Mouse (Mus musculus): ENCODE measurements around the gene Ucp2. TPM values are rescaled to one million over a fixed set of nuclear protein-coding genes. Genes with fewer than 3 reads are reported as not detected.

Ucp2 gene
- total and polyA plus RNA-seq, 2 experiments from 2014 or later: 234 to 342 TPM

- DNase-seq (ENCODE audit: low spot score) (no peak), ATAC-seq (ENCODE audit: insufficient read depth, low read depth) (no peak)
- Histone ChIP-seq H3K36me3 (replicated peaks; ENCODE audit: control insufficient read depth, insufficient read depth, low read length) (peaks cover 40% of the 10 kb centered on the region), H3K9me3 (replicated peaks; ENCODE audit: control insufficient read depth, low read length) (no peaks in the 10 kb centered on the region), H3K27ac (ENCODE audit: low read depth) (no peak overlapping the region), H3K9ac (replicated peaks; ENCODE audit: low read depth, low read length) (no peak overlapping the region), H3K27me3 (ENCODE audit: control insufficient read depth, insufficient read depth, low read length) (no peaks in the 10 kb centered on the region), H3K4me1 (ENCODE audit: control insufficient read depth, insufficient read depth) (peaks cover 23% of the 10 kb centered on the region), H3K4me2 (ENCODE audit: low read depth, low read length) (no peak overlapping the region), H3K4me3 (ENCODE audit: low read depth, low read length) (no peak overlapping the region)
- 82% methylated on average over 3 of the region's 3 CpGs for WGBS
- TF ChIP-seq CTCF (IDR thresholded peaks at IDR 0.05; ENCODE audit: low read depth) (no peak), EP300 (IDR thresholded peaks at IDR 0.05; ENCODE audit: low read depth) (no peak)
Observed at GRCm38 (mm10) chr7:100459862-100460261, 33.3 kb upstream of the Ucp2 start.

- peak overlapping the region; percentile 45; the same call in 1 of the 2 replicates for H3K27ac ChIP-seq (ENCODE audit: low read depth)
- no peak for DNase-seq (ENCODE audit: low spot score)
- peaks cover 37% of the 10 kb centered on the region for H3K4me1 ChIP-seq (ENCODE audit: control insufficient read depth, insufficient read depth)
- H3K27me3 ChIP-seq (ENCODE audit: control insufficient read depth, insufficient read depth, low read length): no peaks in the 10 kb centered on the region
- 33% methylated on average over 6 of the region's 6 CpGs for WGBS
- H3K36me3 ChIP-seq (replicated peaks; ENCODE audit: control insufficient read depth, insufficient read depth, low read length): peaks cover 24% of the 10 kb centered on the region
- no peaks in the 10 kb centered on the region for H3K9me3 ChIP-seq (replicated peaks; ENCODE audit: control insufficient read depth, low read length)
- ATAC-seq (ENCODE audit: insufficient read depth, low read depth): no peak; the same call in 1 of the 2 replicates
- no peak overlapping the region for H3K9ac ChIP-seq (replicated peaks; ENCODE audit: low read depth, low read length)
- no peak overlapping the region for H3K4me3 ChIP-seq (ENCODE audit: low read depth, low read length)
- H3K4me2 ChIP-seq (ENCODE audit: low read depth, low read length): no peak overlapping the region
- TF ChIP-seq CTCF (IDR thresholded peaks at IDR 0.05; ENCODE audit: low read depth) (no peak), EP300 (IDR thresholded peaks at IDR 0.05; ENCODE audit: low read depth) (peak; percentile 89)
Observed at GRCm38 (mm10) chr7:100461621-100462151, 31.5 kb upstream of the Ucp2 start.

GRCm38 (mm10) chr7:100463194-100463593 lies 29.9 kb upstream of the Ucp2 start:
- peaks cover 17% of the 10 kb centered on the region; the same call in 1 of the 2 replicates for H3K36me3 ChIP-seq (replicated peaks; ENCODE audit: control insufficient read depth, insufficient read depth, low read length)
- no peak overlapping the region for H3K27ac ChIP-seq (ENCODE audit: low read depth)
- H3K27me3 ChIP-seq (ENCODE audit: control insufficient read depth, insufficient read depth, low read length): no peaks in the 10 kb centered on the region
- no peak overlapping the region for H3K9ac ChIP-seq (replicated peaks; ENCODE audit: low read depth, low read length)
- TF ChIP-seq CTCF (IDR thresholded peaks at IDR 0.05; ENCODE audit: low read depth): no peak
- TF ChIP-seq EP300 (IDR thresholded peaks at IDR 0.05; ENCODE audit: low read depth): no peak
- ATAC-seq (ENCODE audit: insufficient read depth, low read depth) (no peak), DNase-seq (ENCODE audit: low spot score) (no peak)
- no peak overlapping the region for H3K4me2 ChIP-seq (ENCODE audit: low read depth, low read length)
- H3K4me1 ChIP-seq (ENCODE audit: control insufficient read depth, insufficient read depth): peaks cover 41% of the 10 kb centered on the region
- no peaks in the 10 kb centered on the region for H3K9me3 ChIP-seq (replicated peaks; ENCODE audit: control insufficient read depth, low read length)
- WGBS: 76% methylated on average over 9 of the region's 9 CpGs
- H3K4me3 ChIP-seq (ENCODE audit: low read depth, low read length): no peak overlapping the region

GRCm38 (mm10) chr7:100463757-100464156 lies 29.4 kb upstream of the Ucp2 start:
- H3K27ac ChIP-seq (ENCODE audit: low read depth): no peak overlapping the region
- TF ChIP-seq CTCF (IDR thresholded peaks at IDR 0.05; ENCODE audit: low read depth): no peak
- TF ChIP-seq EP300 (IDR thresholded peaks at IDR 0.05; ENCODE audit: low read depth): no peak

GRCm38 (mm10) chr7:100464248-100464647 lies 28.9 kb upstream of the Ucp2 start:
- H3K27ac ChIP-seq (ENCODE audit: low read depth): no peak overlapping the region
- no peaks in the 10 kb centered on the region for H3K9me3 ChIP-seq (replicated peaks; ENCODE audit: control insufficient read depth, low read length)

More at GRCm38 (mm10) chr7:100463757-100464156, 29.4 kb upstream of the Ucp2 start:
- Histone ChIP-seq H3K9ac (replicated peaks; ENCODE audit: low read depth, low read length) (no peak overlapping the region), H3K36me3 (replicated peaks; ENCODE audit: control insufficient read depth, insufficient read depth, low read length) (peaks cover 17% of the 10 kb centered on the region; the same call in 1 of the 2 replicates), H3K27me3 (ENCODE audit: control insufficient read depth, insufficient read depth, low read length) (no peaks in the 10 kb centered on the region), H3K4me3 (ENCODE audit: low read depth, low read length) (no peak overlapping the region), H3K9me3 (replicated peaks; ENCODE audit: control insufficient read depth, low read length) (no peaks in the 10 kb centered on the region), H3K4me2 (ENCODE audit: low read depth, low read length) (no peak overlapping the region), H3K4me1 (ENCODE audit: control insufficient read depth, insufficient read depth) (peaks cover 41% of the 10 kb centered on the region)
- DNase-seq (ENCODE audit: low spot score): no peak
- ATAC-seq (ENCODE audit: insufficient read depth, low read depth): no peak
- WGBS: 93% methylated on average over 10 of the region's 10 CpGs

GRCm38 (mm10) chr7:100465248-100465647 lies 27.9 kb upstream of the Ucp2 start:
- Histone ChIP-seq H3K9ac (replicated peaks; ENCODE audit: low read depth, low read length) (peak overlapping the region; percentile 47), H3K4me1 (ENCODE audit: control insufficient read depth, insufficient read depth) (peaks cover 41% of the 10 kb centered on the region), H3K36me3 (replicated peaks; ENCODE audit: control insufficient read depth, insufficient read depth, low read length) (peaks cover 6% of the 10 kb centered on the region; the same call in 1 of the 2 replicates), H3K4me2 (ENCODE audit: low read depth, low read length) (peak overlapping the region; percentile 50), H3K4me3 (ENCODE audit: low read depth, low read length) (no peak overlapping the region), H3K27me3 (ENCODE audit: control insufficient read depth, insufficient read depth, low read length) (no peaks in the 10 kb centered on the region), H3K9me3 (replicated peaks; ENCODE audit: control insufficient read depth, low read length) (no peaks in the 10 kb centered on the region), H3K27ac (ENCODE audit: low read depth) (peak overlapping the region; percentile 93)
- WGBS: 30% methylated on average over 4 of the region's 4 CpGs
- TF ChIP-seq CTCF (IDR thresholded peaks at IDR 0.05; ENCODE audit: low read depth) (no peak), EP300 (IDR thresholded peaks at IDR 0.05; ENCODE audit: low read depth) (no peak)
- ATAC-seq (ENCODE audit: insufficient read depth, low read depth) (peak; percentile 42), DNase-seq (ENCODE audit: low spot score) (no peak)

More at GRCm38 (mm10) chr7:100464248-100464647, 28.9 kb upstream of the Ucp2 start:
- Histone ChIP-seq H3K4me2 (ENCODE audit: low read depth, low read length) (no peak overlapping the region), H3K4me1 (ENCODE audit: control insufficient read depth, insufficient read depth) (peaks cover 41% of the 10 kb centered on the region), H3K27me3 (ENCODE audit: control insufficient read depth, insufficient read depth, low read length) (no peaks in the 10 kb centered on the region), H3K36me3 (replicated peaks; ENCODE audit: control insufficient read depth, insufficient read depth, low read length) (peaks cover 16% of the 10 kb centered on the region; the same call in 1 of the 2 replicates), H3K4me3 (ENCODE audit: low read depth, low read length) (no peak overlapping the region), H3K9ac (replicated peaks; ENCODE audit: low read depth, low read length) (no peak overlapping the region)
- DNase-seq (ENCODE audit: low spot score) (no peak), ATAC-seq (ENCODE audit: insufficient read depth, low read depth) (no peak)
- TF ChIP-seq CTCF (IDR thresholded peaks at IDR 0.05; ENCODE audit: low read depth): no peak
- no peak for TF ChIP-seq EP300 (IDR thresholded peaks at IDR 0.05; ENCODE audit: low read depth)
- 97% methylated on average over 7 of the region's 7 CpGs for WGBS

All from heart, postnatal 0 days (tissue).